Mouse (Mus musculus) heart, adult 2 months (tissue): Measurements from ENCODE around the gene Mpdu1.

Experiments used
- CTCF ChIP-seq: fragments of 200-600 bp; IDR thresholded peaks from 2 replicates; pipeline ENCODE4 v1.8.1; 2022; ENCODE audit warnings: antibody characterized with exemption, mild to moderate bottlenecking, moderate library complexity
- EP300 ChIP-seq: fragments of 200-500 bp; IDR thresholded peaks from 2 replicates; pipeline ENCODE4 v1.6.1; 2011; ENCODE audit warnings: low read depth, low read length, control low read depth; ENCODE audit not compliant: insufficient read depth

DNA sequence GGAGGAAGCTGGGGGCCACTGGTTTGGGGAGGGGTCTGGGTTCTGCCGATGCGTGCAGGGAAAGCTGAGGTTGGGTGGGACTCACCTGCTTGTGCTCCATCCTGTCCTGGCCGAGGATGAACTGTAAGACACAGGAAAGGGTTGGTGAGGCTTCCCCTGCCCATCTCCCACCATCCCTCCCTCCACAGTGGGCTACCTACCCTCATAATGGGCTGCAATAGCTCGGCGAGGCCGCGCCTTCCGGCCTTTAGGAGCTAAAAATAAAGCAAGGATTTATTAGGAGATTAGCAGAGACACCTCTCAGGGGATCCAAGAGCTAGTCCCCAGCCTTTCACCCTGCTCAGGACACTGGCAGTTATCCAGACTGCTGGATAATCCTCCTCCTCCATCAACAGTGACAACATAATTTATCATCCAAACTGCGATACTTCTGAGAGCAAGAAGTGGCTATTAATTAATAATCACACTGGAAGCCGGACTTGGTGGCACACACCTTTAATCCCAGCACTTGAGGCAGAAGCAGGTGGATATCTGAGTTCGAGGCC, 31.1 kb upstream of the Mpdu1 start:
- no peak for TF ChIP-seq CTCF
- no peak for TF ChIP-seq EP300
